Mouse (Mus musculus) lung, embryonic 16.5 days (tissue): Measurements from ENCODE around the gene Rela. TPM values are rescaled to one million over a fixed set of nuclear protein-coding genes. Genes with fewer than 3 reads are reported as not detected.

ENCODE experiments used
- ATAC-seq: fragments of 200-750 bp; cut with Nextera tagmentation; 2 replicates; pipeline ENCODE4 v1.8.0; 2017; ENCODE audit warnings: low read depth, mild to moderate bottlenecking, moderate library complexity
- H3K27ac ChIP-seq: fragments of 300-500 bp; sonication (generic); 2 replicates; pipeline ENCODE4 v1.5.1; 2014; ENCODE audit warnings: mild to moderate bottlenecking, control low read depth, low read length
- H3K27me3 ChIP-seq: fragments of 300-500 bp; sonication (generic); 2 replicates; pipeline ENCODE4 v1.6.1; 2014; ENCODE audit warnings: low read depth, low read length, mixed read lengths; ENCODE audit not compliant: control insufficient read depth, insufficient read depth
- H3K36me3 ChIP-seq: fragments of 300-500 bp; sonication (generic); 2 replicates; pipeline ENCODE4 v1.6.1; 2014; ENCODE audit warnings: low read length; ENCODE audit not compliant: control insufficient read depth, insufficient read depth
- H3K4me1 ChIP-seq: fragments of 300-500 bp; sonication (generic); replicated peaks from 2 replicates; pipeline ENCODE4 v1.6.1; 2014; ENCODE audit warnings: low read length, mixed read lengths; ENCODE audit not compliant: control insufficient read depth, insufficient read depth
- H3K4me2 ChIP-seq: fragments of 300-500 bp; sonication (generic); 2 replicates; pipeline ENCODE4 v1.6.1; 2014; ENCODE audit warnings: low read depth, low read length, control low read depth
- H3K4me3 ChIP-seq: fragments of 300-500 bp; sonication (generic); 2 replicates; pipeline ENCODE4 v1.5.1; 2014; ENCODE audit warnings: mild to moderate bottlenecking, low read length, control low read depth
- H3K9ac ChIP-seq: fragments of 300-500 bp; sonication (generic); 2 replicates; pipeline ENCODE4 v1.6.1; 2014; ENCODE audit warnings: low read length, control low read depth
- H3K9me3 ChIP-seq: fragments of 300-500 bp; sonication (generic); 2 replicates; pipeline ENCODE4 v1.6.1; 2016; ENCODE audit warnings: low read length; ENCODE audit not compliant: control insufficient read depth
- WGBS: fragments of 180-500 bp; shearing (Covaris S2); extraction: QIAGEN DNeasy Blood & Tissue Kit; methylation state at CpG from one replicate; pipeline ENCODE4 v1.1.7; 2014; 5-methylcytosine and 5-hydroxymethylcytosine counted together
- polyA plus RNA-seq: library from polyadenylated mRNA; unstranded; fragments of >200 nt; fragmentation: Nextera tagmentation; extraction: Ambion mirVana; gene quantifications from 2 replicates; pipeline ENCODE4 v1.2.1, GENCODE M21; 2015

The Rela gene
- polyA plus RNA-seq, 1 experiment from 2014 or later, result 62.1 TPM

GRCm38 (mm10) chr19:5607705-5608410, 29.4 kb upstream of the Rela start:
- peaks cover 19% of the 10 kb centered on the region for H3K4me1 ChIP-seq
- 93% methylated on average over 26 of the region's 26 CpGs for WGBS
- no peak overlapping the region for H3K4me2 ChIP-seq
- no peaks in the 10 kb centered on the region for H3K9me3 ChIP-seq
- no peak overlapping the region for H3K9ac ChIP-seq
- H3K4me3 ChIP-seq, result no peak overlapping the region
- no peaks in the 10 kb centered on the region for H3K27me3 ChIP-seq
- H3K27ac ChIP-seq, result no peak overlapping the region
- no peak for ATAC-seq
- peaks cover 34% of the 10 kb centered on the region for H3K36me3 ChIP-seq

GRCm38 (mm10) chr19:5608707-5609106, 28.6 kb upstream of the Rela start:
- H3K4me1 ChIP-seq, result peaks cover 13% of the 10 kb centered on the region
- no peak overlapping the region for H3K27ac ChIP-seq
- H3K9ac ChIP-seq, result peak overlapping the region; percentile 76
- peak overlapping the region; percentile 72 for H3K4me2 ChIP-seq
- H3K27me3 ChIP-seq, result no peaks in the 10 kb centered on the region
- no peaks in the 10 kb centered on the region for H3K9me3 ChIP-seq
- ATAC-seq, result no peak
- H3K4me3 ChIP-seq, result peak overlapping the region; percentile 60
- H3K36me3 ChIP-seq, result peaks cover 32% of the 10 kb centered on the region
- WGBS, result 93% methylated on average over 13 of the region's 13 CpGs

- ATAC-seq, result no peak
- no peaks in the 10 kb centered on the region for H3K27me3 ChIP-seq
- H3K4me3 ChIP-seq, result peak overlapping the region; percentile 60
- peak overlapping the region; percentile 76 for H3K9ac ChIP-seq
- no peaks in the 10 kb centered on the region for H3K9me3 ChIP-seq
- WGBS, result 44% methylated on average over 10 of the region's 10 CpGs
- peak overlapping the region; percentile 93 for H3K27ac ChIP-seq
- peaks cover 13% of the 10 kb centered on the region for H3K4me1 ChIP-seq
- H3K36me3 ChIP-seq, result peaks cover 32% of the 10 kb centered on the region
- peak overlapping the region; percentile 72 for H3K4me2 ChIP-seq
Observed at GRCm38 (mm10) chr19:5609171-5609546, 28.1 kb upstream of the Rela start.

- Histone ChIP-seq H3K27me3 (no peaks in the 10 kb centered on the region), H3K36me3 (peaks cover 27% of the 10 kb centered on the region), H3K27ac (peak within 1 kb of the TSS; percentile 93), H3K4me2 (peak within 1 kb of the TSS; percentile 72), H3K9ac (peak within 1 kb of the TSS; percentile 76), H3K4me1 (peaks cover 13% of the 10 kb centered on the region), H3K9me3 (no peaks in the 10 kb centered on the region), H3K4me3 (peak within 1 kb of the TSS; percentile 60)
- WGBS, result 1% methylated on average over 46 of the region's 55 CpGs
- peak; percentile 93 for ATAC-seq
Observed at GRCm38 (mm10) chr19:5609547-5610404, 27.5 kb upstream of the Rela start, which contains the start of gene Kat5. Gene Kat5, minus strand, starts transcription at chr19:5610237.

GRCm38 (mm10) chr19:5611973-5612372, 25.3 kb upstream of the Rela start:
- Histone ChIP-seq H3K27ac (no peak overlapping the region), H3K4me1 (peaks cover 22% of the 10 kb centered on the region), H3K4me2 (no peak overlapping the region), H3K27me3 (no peaks in the 10 kb centered on the region), H3K36me3 (peaks cover 10% of the 10 kb centered on the region), H3K9ac (no peak overlapping the region), H3K9me3 (no peaks in the 10 kb centered on the region), H3K4me3 (no peak overlapping the region)
- WGBS, result 64% methylated on average over 1 of the region's 1 CpGs
- no peak for ATAC-seq

- no peaks in the 10 kb centered on the region for H3K27me3 ChIP-seq
- WGBS, result 56% methylated on average over 3 of the region's 3 CpGs
- no peak for ATAC-seq
Observed at GRCm38 (mm10) chr19:5612762-5613411, 24.4 kb upstream of the Rela start.

GRCm38 (mm10) chr19:5614953-5615352, 22.3 kb upstream of the Rela start:
- ATAC-seq, result peak; percentile 60
- H3K4me2 ChIP-seq, result no peak overlapping the region
- no peak overlapping the region for H3K9ac ChIP-seq
- peak overlapping the region; percentile 22; the same call in 1 of the 2 replicates for H3K27ac ChIP-seq
- H3K4me1 ChIP-seq, result peaks cover 15% of the 10 kb centered on the region
- H3K4me3 ChIP-seq, result no peak overlapping the region
- WGBS, result 38% methylated on average over 2 of the region's 2 CpGs
- H3K27me3 ChIP-seq, result no peaks in the 10 kb centered on the region
- H3K36me3 ChIP-seq, result no peaks in the 10 kb centered on the region
- no peaks in the 10 kb centered on the region for H3K9me3 ChIP-seq

More at GRCm38 (mm10) chr19:5612762-5613411, 24.4 kb upstream of the Rela start:
- H3K9me3 ChIP-seq, result no peaks in the 10 kb centered on the region
- H3K27ac ChIP-seq, result no peak overlapping the region
- 0 out of 2 replicates have a peak, but pooled peaks cover 2% of the 10 kb centered on the region for H3K36me3 ChIP-seq
- H3K4me1 ChIP-seq, result peaks cover 22% of the 10 kb centered on the region
- H3K4me3 ChIP-seq, result no peak overlapping the region
- H3K4me2 ChIP-seq, result no peak overlapping the region
- H3K9ac ChIP-seq, result no peak overlapping the region

- Histone ChIP-seq H3K9me3 (no peaks in the 10 kb centered on the region), H3K4me3 (no peak overlapping the region), H3K9ac (no peak overlapping the region), H3K27ac (no peak overlapping the region), H3K4me2 (no peak overlapping the region), H3K4me1 (peaks cover 6% of the 10 kb centered on the region), H3K36me3 (no peaks in the 10 kb centered on the region), H3K27me3 (no peaks in the 10 kb centered on the region)
- WGBS, result 77% methylated on average over 4 of the region's 4 CpGs
- ATAC-seq, result no peak
Observed at GRCm38 (mm10) chr19:5620007-5620406, 17.3 kb upstream of the Rela start.

GRCm38 (mm10) chr19:5621884-5622283, 15.4 kb upstream of the Rela start:
- Histone ChIP-seq H3K27me3 (no peaks in the 10 kb centered on the region), H3K9me3 (no peaks in the 10 kb centered on the region), H3K9ac (no peak overlapping the region), H3K36me3 (no peaks in the 10 kb centered on the region), H3K4me1 (no peaks in the 10 kb centered on the region), H3K27ac (no peak overlapping the region), H3K4me3 (no peak overlapping the region), H3K4me2 (no peak overlapping the region)
- 66% methylated on average over 5 of the region's 5 CpGs for WGBS
- no peak for ATAC-seq
